In genomic region chr1:191947796-191948195, GRCm38 (mm10) we compare ENCODE assay signal across 29 mouse cellular contexts. TPM values are rescaled to one million over a fixed set of nuclear protein-coding genes. Genes with fewer than 3 reads are reported as not detected.
DNase-seq lines count a peak whose midpoint lies in the region; ATAC-seq and TF ChIP-seq lines count a peak whose summit lies in the region.
"Had no signal": no experiment of that assay in that cellular context is flagged by ENCODE, and none has a peak within 500 bp of the region (broad histone marks: within the 10 kb centered on the region; RNA-seq: fewer than 3 reads in every experiment).

No protein-coding gene starts in this region.

- no peak for TF ChIP-seq EP300 in lung, postnatal 0 days (IDR thresholded peaks at IDR 0.05)

- TF ChIP-seq CTCF in lung, postnatal 0 days (IDR thresholded peaks at IDR 0.05) = no peak
- no peak for TF ChIP-seq CTCF in E14TG2a.4 (conservative IDR thresholded peaks at IDR 0.05; ENCODE audit: low read length)

- no peak for ATAC-seq in lung, postnatal 0 days
- ATAC-seq: CD4-positive, CD25-positive, alpha-beta regulatory T cell, adult 4 months; forebrain, embryonic 15.5 days; hindbrain, postnatal 0 days; inflammation-experienced regulatory T-cells, adult 6 months; intestine, embryonic 16.5 days had no signal

- no peak overlapping the region for H3K4me2 ChIP-seq in lung, postnatal 0 days (replicated peaks; ENCODE audit: low read depth, low read length)
- H3K4me2 ChIP-seq: embryonic facial prominence, embryonic 13.5 days; forebrain, embryonic 12.5 days; forebrain, embryonic 15.5 days; hindbrain, embryonic 14.5 days had no signal

- H3K4me1 ChIP-seq in lung, postnatal 0 days (ENCODE audit: insufficient read depth, low read depth, low read length) = no peaks in the 10 kb centered on the region; the same call in 1 of the 2 replicates
- H3K4me1 ChIP-seq in E14TG2a.4 (replicated peaks; ENCODE audit: low read depth, low read length) = peaks cover 58% of the 10 kb centered on the region
- H3K4me1 ChIP-seq: embryonic facial prominence, embryonic 13.5 days; forebrain, embryonic 12.5 days; forebrain, embryonic 15.5 days had no signal

- peak overlapping the region; percentile 71 for H3K27ac ChIP-seq in lung, postnatal 0 days (ENCODE audit: low read length)
- H3K27ac ChIP-seq: embryonic facial prominence, embryonic 10.5 days; embryonic facial prominence, embryonic 13.5 days; forebrain, embryonic 12.5 days; forebrain, embryonic 15.5 days; heart, embryonic 10.5 days; hindbrain, embryonic 14.5 days; hindbrain, postnatal 0 days had no signal

- no peaks in the 10 kb centered on the region for H3K9me3 ChIP-seq in lung, postnatal 0 days (ENCODE audit: low read length)
- no peaks in the 10 kb centered on the region for H3K9me3 ChIP-seq in E14TG2a.4 (ENCODE audit: low read length)
- H3K9me3 ChIP-seq: embryonic facial prominence, embryonic 10.5 days; embryonic facial prominence, embryonic 13.5 days; forebrain, embryonic 12.5 days; forebrain, embryonic 15.5 days; heart, embryonic 10.5 days had no signal

- no peaks in the 10 kb centered on the region for H3K27me3 ChIP-seq in lung, postnatal 0 days (replicated peaks; ENCODE audit: insufficient read depth, low read length)
- H3K27me3 ChIP-seq in E14TG2a.4 (ENCODE audit: insufficient read depth, low read length) = no peaks in the 10 kb centered on the region
- H3K27me3 ChIP-seq: embryonic facial prominence, embryonic 13.5 days; forebrain, embryonic 12.5 days; forebrain, embryonic 15.5 days had no signal

- H3K36me3 ChIP-seq in lung, postnatal 0 days (ENCODE audit: insufficient read depth, low read length) = no peaks in the 10 kb centered on the region
- peaks cover 4% of the 10 kb centered on the region; the same call in 1 of the 2 replicates for H3K36me3 ChIP-seq in E14TG2a.4 (ENCODE audit: insufficient read depth, low read length)
- H3K36me3 ChIP-seq: embryonic facial prominence, embryonic 10.5 days; embryonic facial prominence, embryonic 13.5 days; forebrain, embryonic 12.5 days; forebrain, embryonic 15.5 days; heart, embryonic 10.5 days had no signal

- DNase-seq in lung, postnatal 0 days (ENCODE audit: low spot score) = no peak
- no peak for DNase-seq in lung, postnatal 36 days
- DNase-seq in ES-CJ7 (ENCODE audit: low read depth, low spot score) (peak; percentile 78), ZHBTc4 (ENCODE audit: low read depth, low spot score) (peak; percentile 77)
- no peak for DNase-seq in kidney, adult 8-10 months
- DNase-seq: adrenal gland, adult 8-10 months; adrenal gland, postnatal 25 days; cerebellum, adult 11-12 months; cerebellum, adult 8-10 months; cerebellum, postnatal 10 days; cerebellum, postnatal 36 days; embryo, embryonic 11 days; gastrocnemius, postnatal 25 days; heart, postnatal 14 days; heart, postnatal 4 days had no signal

- no peak overlapping the region for H3K4me3 ChIP-seq in lung, postnatal 0 days (ENCODE audit: low read depth, low read length)
- peak overlapping the region; percentile 71 for H3K4me3 ChIP-seq in E14TG2a.4 (replicated peaks; ENCODE audit: low read length)
- H3K4me3 ChIP-seq: embryonic facial prominence, embryonic 10.5 days; embryonic facial prominence, embryonic 13.5 days; erythroblast, embryonic 14.5 days; forebrain, embryonic 12.5 days; forebrain, embryonic 15.5 days; heart, adult 2 months; heart, embryonic 10.5 days had no signal

- H3K9ac ChIP-seq in lung, postnatal 0 days (replicated peaks; ENCODE audit: low read depth) = no peak overlapping the region
- H3K9ac ChIP-seq: embryonic facial prominence, embryonic 13.5 days; forebrain, embryonic 12.5 days; forebrain, embryonic 15.5 days; hindbrain, embryonic 14.5 days had no signal

- WGBS in lung, postnatal 0 days = 56% methylated on average over 8 of the region's 8 CpGs

RNA-seq across cellular contexts. Expression of gene Rd3, which starts 29.4 kb away (rescaled TPM):
- 3.7 and 4.6 TPM in 2 replicates for polyA plus RNA-seq in lung, postnatal 0 days (2015; fragmentation: Nextera tagmentation; extraction: Ambion mirVana)
- polyA plus RNA-seq: C2C12; erythroblast, embryonic 14.5 days had no signal

RNA-seq across cellular contexts. Expression of gene Slc30a1, which starts 41.2 kb away (rescaled TPM):
- polyA plus RNA-seq in lung, postnatal 0 days (2015; fragmentation: Nextera tagmentation; extraction: Ambion mirVana) = 5.2 and 5.6 TPM in 2 replicates

Comparison
In these comparisons a context has a peak if more than half of its experiments do, and no peak if none do; other contexts are left out.
1. DNase-seq: peak in ES-CJ7 (single experiment) and ZHBTc4 (single experiment); none in lung, postnatal 0 days (single experiment), lung, postnatal 36 days (single experiment) and kidney, adult 8-10 months (0 of 2).